Mouse (Mus musculus) C2C12 (cell line): ENCODE measurements around the gene Ank3.

Experiments used
- CTCF ChIP-seq: IDR thresholded peaks from one replicate; pipeline ENCODE4 v1.5.1; 2011; ENCODE audit not compliant: control insufficient read depth, insufficient read depth, insufficient read length
- MYOD1 ChIP-seq: IDR thresholded peaks from one replicate; pipeline ENCODE4 v1.6.1; 2011; ENCODE audit warnings: low read depth; ENCODE audit not compliant: control insufficient read depth, insufficient read length

DNA sequence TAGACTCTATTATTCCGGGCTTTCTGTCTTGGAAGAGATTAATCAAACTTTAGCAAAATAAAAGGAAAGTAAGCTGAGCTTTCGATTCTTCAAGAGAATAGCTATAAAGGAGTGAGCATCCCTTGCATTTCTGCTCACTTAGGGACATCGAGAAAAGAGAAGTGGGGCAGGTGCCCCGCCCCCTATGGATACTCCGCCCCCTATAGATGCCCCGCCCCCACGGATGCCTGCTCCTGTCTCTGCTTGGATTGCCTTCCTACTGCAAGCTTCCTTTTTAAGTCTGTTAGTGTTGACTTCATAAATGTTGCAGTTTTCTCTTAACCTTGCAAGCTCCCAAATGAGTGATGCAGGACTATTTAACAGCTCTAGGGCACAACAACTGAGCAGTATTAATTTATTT is 541.4 kb downstream of the Ank3 start:
- TF ChIP-seq CTCF (no peak), MYOD1 (no peak)
